Mouse (Mus musculus) heart, postnatal 10 days (tissue): ENCODE data around the gene Flt1. TPM values are rescaled to one million over a fixed set of nuclear protein-coding genes. Genes with fewer than 3 reads are reported as not detected.
"Not testable (repeated sequence)": the region's sequence is repeated elsewhere in the genome, so short reads cannot be mapped to it uniquely, and the experiment has no call there.

Experiments used
- DNase-seq, 2 experiments: peaks; one replicate each; pipeline ENCODE4 v3.0.0; 2021
- intact Hi-C: fragments of 180-260 bp; cut with DNase I; formaldehyde crosslinking; loops from one replicate; pipeline ENCODE4 v1.15.1; 2025
- total RNA-seq, 2 experiments: library from RNA; stranded (reverse); gene quantifications; 2 replicates each; pipeline ENCODE4 v1.2.3; 2021

Flt1 gene
- total RNA-seq, 2 experiments from 2014 or later = 53.6 to 56.0 TPM

GRCm38 (mm10) chr5:147572695-147573094 lies 153.1 kb downstream of the Flt1 start:
- DNase-seq = no peak
- intact Hi-C loops = no loop called here

DNA sequence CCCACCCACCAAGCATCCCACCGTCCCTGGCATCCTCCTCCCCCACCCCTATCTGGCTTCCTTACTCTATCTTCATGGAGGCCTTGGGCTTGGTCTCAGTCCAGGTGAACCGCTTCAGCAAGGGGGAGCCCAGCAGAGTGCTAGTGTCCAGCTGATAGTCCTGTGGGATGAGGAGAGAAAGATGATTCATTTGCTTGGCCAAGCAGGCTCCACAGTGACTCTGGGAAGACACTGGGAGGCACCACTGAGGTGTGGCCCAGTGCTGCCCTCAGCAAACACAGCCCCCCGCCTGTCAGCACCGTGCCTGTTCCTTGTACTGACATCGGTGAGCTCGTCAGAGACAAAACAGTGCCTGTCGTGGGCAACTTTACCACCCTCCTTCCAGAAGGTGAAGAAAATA lies 159.5 kb downstream of the Flt1 start:
- DNase-seq = no peak
- intact Hi-C loops = no loop called here

DNA sequence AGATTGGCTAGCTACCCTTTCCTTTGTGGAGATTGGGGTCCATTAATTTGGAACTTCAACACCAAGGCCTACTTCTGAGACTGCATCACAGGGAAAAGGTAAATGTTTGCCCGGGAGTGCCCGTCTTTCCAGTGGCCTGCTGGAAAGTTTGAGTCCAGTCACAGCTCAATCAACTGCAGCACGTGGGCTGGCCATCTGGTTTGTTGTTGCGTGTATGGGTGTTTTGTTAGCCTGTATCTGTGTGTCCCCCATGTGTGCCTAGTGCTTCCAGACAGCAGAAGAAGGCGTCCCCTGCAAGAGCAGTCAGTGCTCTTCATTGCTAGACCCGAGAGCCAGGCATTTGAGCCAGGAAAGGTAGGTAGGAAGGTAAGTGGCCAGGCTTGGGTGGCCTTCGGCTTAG lies 160.4 kb downstream of the Flt1 start:
- intact Hi-C loops = no loop called here
- no peak for DNase-seq

- no peak for DNase-seq
- intact Hi-C loops = no loop called here
Measured at GRCm38 (mm10) chr5:147564140-147564590, 161.6 kb downstream of the Flt1 start.

- intact Hi-C loops = no loop called here
- no peak for DNase-seq
Measured at GRCm38 (mm10) chr5:147563511-147564139, 162.2 kb downstream of the Flt1 start.

DNA sequence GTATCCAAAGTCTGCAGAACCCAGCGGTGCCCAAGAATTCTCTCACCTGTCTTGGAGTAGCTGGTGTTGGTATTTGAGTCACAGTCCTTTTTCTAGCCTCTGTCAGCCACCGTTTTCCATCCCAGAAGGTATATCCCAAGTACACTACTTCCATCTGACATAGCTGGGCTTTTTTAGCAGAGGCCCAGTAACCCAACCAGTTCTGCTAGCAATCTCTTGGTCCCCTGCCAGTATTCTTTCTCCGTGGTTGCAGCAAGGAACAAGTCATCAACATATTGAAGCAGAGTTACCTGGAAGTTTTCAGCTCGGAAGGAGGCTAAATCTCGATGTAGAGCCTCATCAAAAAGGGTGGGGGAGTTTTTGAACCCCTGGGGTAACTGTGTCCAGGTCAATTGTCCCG lies 168.2 kb downstream of the Flt1 start:
- DNase-seq, intact Hi-C loops: not testable (repeated sequence)

DNA sequence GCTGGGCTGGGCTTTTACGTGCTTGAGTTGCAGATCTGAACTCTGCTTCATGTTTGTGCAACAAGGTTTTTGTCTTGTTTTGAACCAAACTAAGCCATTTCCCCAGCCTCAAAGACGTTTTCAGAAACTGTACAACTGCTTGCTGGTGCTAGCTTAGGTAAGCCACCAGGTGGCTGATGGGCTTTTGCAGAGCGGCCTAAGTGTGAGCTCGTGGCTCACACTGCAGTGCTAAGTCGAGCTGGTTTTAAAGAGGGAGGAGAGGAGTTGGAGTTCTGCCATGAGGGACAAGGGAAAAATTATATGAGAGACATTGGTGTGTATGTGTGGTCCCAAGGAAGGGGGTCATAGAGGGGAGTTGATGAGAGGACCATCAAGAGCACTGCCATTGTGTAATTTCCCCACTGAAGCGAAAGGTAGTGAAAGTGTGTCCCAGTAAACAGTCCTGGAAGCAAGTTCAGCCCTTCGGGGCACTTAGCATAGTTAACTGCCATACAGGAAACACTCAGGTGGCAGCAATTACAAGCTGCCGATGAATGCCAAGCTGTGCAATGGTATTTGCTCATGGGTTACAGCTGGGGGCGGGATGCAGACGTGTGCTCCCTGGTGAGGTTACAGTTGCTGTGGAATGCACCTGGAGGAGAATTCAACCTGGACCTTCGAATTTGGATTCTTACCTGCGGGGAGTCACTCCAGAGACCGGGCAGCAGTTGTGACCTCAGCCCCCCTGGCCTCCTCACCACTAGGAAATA lies 173.8 kb downstream of the Flt1 start:
- intact Hi-C loops = no loop called here

GRCm38 (mm10) chr5:147549016-147549755 lies 176.6 kb downstream of the Flt1 start:
- no peak for DNase-seq
- intact Hi-C loops = no loop called here

More for the DNA sequence above, 173.8 kb downstream of the Flt1 start:
- no peak for DNase-seq

GRCm38 (mm10) chr5:147545731-147546241 lies 180.0 kb downstream of the Flt1 start:
- peak; percentile 15 to 40 for DNase-seq
- intact Hi-C loops = no loop called here

- no peak for DNase-seq
- intact Hi-C loops = no loop called here
Measured at GRCm38 (mm10) chr5:147542291-147542690, 183.5 kb downstream of the Flt1 start.

- DNase-seq = no peak
- intact Hi-C loops = no loop called here
Measured at GRCm38 (mm10) chr5:147539815-147540214, 186.0 kb downstream of the Flt1 start.

DNA sequence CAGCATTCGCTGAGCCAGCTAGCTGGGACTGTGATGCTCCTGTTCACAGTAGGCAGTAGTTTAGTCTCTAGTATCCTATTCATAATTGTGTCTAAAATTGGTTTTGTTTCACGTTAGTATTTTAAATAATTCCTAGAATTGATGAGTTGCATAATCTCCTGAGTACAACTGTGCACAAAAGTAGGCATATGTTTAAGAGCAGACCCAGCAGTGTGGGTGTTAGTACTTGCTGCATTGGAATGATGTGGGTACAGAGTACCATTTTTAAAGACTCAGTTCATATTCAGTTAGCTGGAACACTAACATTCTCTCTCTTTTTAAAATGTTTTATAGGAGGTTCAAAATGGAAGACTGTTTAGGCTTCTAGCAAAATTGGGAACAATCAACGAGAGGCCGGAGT lies 186.4 kb downstream of the Flt1 start:
- intact Hi-C loops = no loop called here
- no peak for DNase-seq

DNA sequence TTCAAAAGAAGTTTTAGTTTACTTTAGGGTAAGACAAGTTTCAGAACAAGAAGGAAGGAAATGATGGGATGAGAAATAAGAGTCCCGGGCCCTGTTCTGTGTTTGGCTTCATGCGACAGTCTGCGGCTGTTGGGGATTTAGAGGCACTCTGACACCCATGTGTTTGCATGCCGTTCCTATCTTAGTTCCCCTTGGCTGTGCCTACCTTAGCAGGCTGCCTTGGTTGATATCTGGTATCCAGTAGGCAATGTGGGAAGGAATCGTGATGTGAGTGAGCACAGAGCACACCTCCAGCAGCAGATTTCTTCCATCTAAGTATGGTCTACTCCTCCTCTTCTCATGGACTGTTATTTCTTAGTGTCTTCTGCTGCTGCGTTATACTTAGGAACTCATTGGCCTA lies 193.8 kb downstream of the Flt1 start:
- no peak for DNase-seq
- intact Hi-C loops = loop anchor here (5.0 kb wide), 1 partner anchor 115 kb away; no protein-coding TSS in a partner anchor

DNA sequence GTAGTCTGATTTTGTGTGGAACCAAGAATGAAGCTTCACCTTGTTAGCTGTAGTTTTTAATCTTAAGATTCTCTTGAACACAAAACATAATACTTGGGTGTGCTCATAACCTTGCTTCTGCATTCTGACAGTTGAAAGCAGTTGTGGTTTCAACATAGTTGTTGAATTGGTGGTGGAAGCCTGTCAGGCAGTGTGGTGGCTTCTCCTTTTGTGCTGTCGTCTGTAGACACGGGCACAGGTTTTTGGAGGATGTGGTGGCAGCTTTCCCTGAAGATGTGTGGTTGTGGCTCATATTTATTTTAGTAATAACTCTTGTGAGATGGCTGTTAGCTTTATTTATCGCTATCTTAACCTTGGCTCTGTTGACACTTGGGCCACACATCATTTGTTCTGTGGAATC lies 198.0 kb downstream of the Flt1 start:
- no peak for DNase-seq
- intact Hi-C loops = loop anchor here (10.0 kb wide), 1 partner anchor 193 kb away; no protein-coding TSS in a partner anchor

- DNase-seq = no peak
- intact Hi-C loops = loop anchor here (10.0 kb wide), 1 partner anchor 192 kb away; no protein-coding TSS in a partner anchor
Measured at GRCm38 (mm10) chr5:147527006-147527405, 198.8 kb downstream of the Flt1 start.

Other genes starting within 250 kb of the Flt1 start
- gene Pomp, start 134.4 kb upstream of the Flt1 start, total RNA-seq = 100 to 1,000 TPM; 114 to 133 TPM
- gene Slc46a3, start 168.8 kb upstream of the Flt1 start, total RNA-seq = 1 to 10 TPM; 3.4 to 3.5 TPM
- 100 to 1,000 TPM in 1 of 2 experiments, 10 to 100 TPM in 1; 88.3 to 114 TPM for gene Mtus2, start 231.3 kb upstream of the Flt1 start, total RNA-seq